Mouse (Mus musculus) adrenal gland, postnatal 36 days (tissue): Measurements from ENCODE around the gene Mtfr1l. TPM values are rescaled to one million over a fixed set of nuclear protein-coding genes. Genes with fewer than 3 reads are reported as not detected.

Source experiments
- DNase-seq, 2 experiments: peaks; one replicate each; pipeline ENCODE4 v3.0.0; 2021; ENCODE audit warnings: mixed read lengths in 1 of 2
- long read RNA-seq, 2 experiments: library from polyadenylated mRNA; stranded (forward); transcript quantifications; one replicate each; pipeline ENCODE4 v2.0.0; 2021; ENCODE audit warnings: borderline sequencing depth in 2 of 2
- total RNA-seq, 2 experiments: library from RNA; stranded (reverse); gene quantifications; 2 replicates each; pipeline ENCODE4 v1.2.3; 2021

The Mtfr1l gene
- total RNA-seq, result 100 to 1,000 TPM; 128 to 136 TPM
- long read RNA-seq, experiment 1, transcript Mtfr1l-201 (7 exons, 2,025 nt), result minor isoform, 74 of 328 reads
- long read RNA-seq, experiment 1, transcript Mtfr1l-202 (7 exons, 1,969 nt), result major isoform, 96 of 328 reads
- long read RNA-seq, experiment 1, partial matches to known transcripts, result 93 of 328 reads
- long read RNA-seq, experiment 1, other reads (novel, unspliced or antisense), result 65 of 328 reads
- long read RNA-seq, experiment 2, transcript Mtfr1l-202 (7 exons, 1,969 nt), result minor isoform, 30 of 103 reads
- long read RNA-seq, experiment 2, transcript Mtfr1l-201 (7 exons, 2,025 nt), result major isoform, 35 of 103 reads
- long read RNA-seq, experiment 2, partial matches to known transcripts, result 16 of 103 reads
- long read RNA-seq, experiment 2, other reads (novel, unspliced or antisense), result 22 of 103 reads

GRCm38 (mm10) chr4:134534932-134535786 lies at the start of gene Mtfr1l:
Mtfr1l (minus strand) TSS chr4:134535387.
- peak; percentile 99 to 100 for DNase-seq

- DNase-seq, result peak; percentile 62 to 75
These were observed 48.3 kb upstream of the Mtfr1l start for GRCm38 (mm10) chr4:134583513-134583912.

- DNase-seq, result no peak
These were observed 46.2 kb upstream of the Mtfr1l start for GRCm38 (mm10) chr4:134581365-134581764.

GRCm38 (mm10) chr4:134580351-134581148 lies 45.4 kb upstream of the Mtfr1l start:
- no peak for DNase-seq

- DNase-seq, result no peak
These were observed 44.4 kb upstream of the Mtfr1l start for GRCm38 (mm10) chr4:134579620-134580019.

GRCm38 (mm10) chr4:134579212-134579611 lies 44.0 kb upstream of the Mtfr1l start:
- DNase-seq, result no peak

- DNase-seq, result peak; percentile 64 to 72
These were observed 43.2 kb upstream of the Mtfr1l start for GRCm38 (mm10) chr4:134578407-134578806.

- DNase-seq, result no peak
These were observed 42.1 kb upstream of the Mtfr1l start for GRCm38 (mm10) chr4:134577281-134577680.

- no peak for DNase-seq
These were observed 40.3 kb upstream of the Mtfr1l start for GRCm38 (mm10) chr4:134575486-134575885.

- DNase-seq, result peak in 1 of 2 experiments; percentile 30
These were observed 37.5 kb upstream of the Mtfr1l start for GRCm38 (mm10) chr4:134572449-134573300.

- DNase-seq, result no peak
These were observed 35.7 kb upstream of the Mtfr1l start for GRCm38 (mm10) chr4:134570704-134571451.

- no peak for DNase-seq
These were observed 34.6 kb upstream of the Mtfr1l start for GRCm38 (mm10) chr4:134569831-134570230.

- DNase-seq, result no peak
These were observed 34.0 kb upstream of the Mtfr1l start for GRCm38 (mm10) chr4:134569205-134569604.

GRCm38 (mm10) chr4:134567377-134568226 lies 32.4 kb upstream of the Mtfr1l start:
- DNase-seq, result peak; percentile 47 to 55

GRCm38 (mm10) chr4:134564093-134564492 lies 28.9 kb upstream of the Mtfr1l start:
- no peak for DNase-seq

GRCm38 (mm10) chr4:134563624-134564023 lies 28.4 kb upstream of the Mtfr1l start:
- no peak for DNase-seq

- DNase-seq, result no peak
These were observed 26.8 kb upstream of the Mtfr1l start for GRCm38 (mm10) chr4:134562014-134562413.

GRCm38 (mm10) chr4:134560699-134561098 lies 25.5 kb upstream of the Mtfr1l start:
- peak; percentile 43 to 61 for DNase-seq

GRCm38 (mm10) chr4:134559154-134559553 lies 24.0 kb upstream of the Mtfr1l start:
- no peak for DNase-seq
